Mouse (Mus musculus) erythroid progenitor cell, adult 5-6 weeks (primary cell): ENCODE results near the gene Tagln. TPM values are rescaled to one million over a fixed set of nuclear protein-coding genes. Genes with fewer than 3 reads are reported as not detected.

Experiments
- ATAC-seq: replicated peaks from 2 replicates; pipeline ENCODE4 v1.8.0; 2016; ENCODE audit warnings: moderate number of reproducible peaks, mild to moderate bottlenecking, moderate TSS enrichment, inconsistent platforms; ENCODE audit not compliant: poor library complexity, low FRiP score, severe bottlenecking
- total RNA-seq, 2 experiments: library from RNA; stranded (forward) in 1 of 2; stranded (reverse) in 1 of 2; fragments of 150-400 nt in 1 of 2; fragments of 186-747, 209-891 nt in 1 of 2; gene quantifications; 2 replicates each; pipeline versions ENCODE4 v1.2.3 to v1.2.4; 2015 to 2017; ENCODE audit warnings: low replicate concordance in 2 of 2

The Tagln gene
- total RNA-seq, 2 experiments from 2014 or later: not detected

DNA sequence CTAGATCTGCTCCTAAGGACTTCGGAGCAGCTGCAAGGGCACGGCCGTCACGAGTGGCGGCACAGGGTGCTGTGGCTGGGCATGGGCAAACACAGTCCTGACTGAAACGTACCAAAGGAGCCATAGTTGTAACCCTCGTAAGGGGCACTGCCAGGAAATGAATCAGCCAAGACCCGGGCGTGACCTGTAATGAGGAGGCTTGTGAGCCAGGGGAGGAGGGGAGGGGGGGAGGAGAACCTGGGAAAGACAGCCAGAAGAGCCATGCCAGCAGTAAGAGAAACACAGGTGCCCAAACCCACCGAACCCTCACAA, 11.0 kb upstream of the Tagln start:
- no peak for ATAC-seq

DNA sequence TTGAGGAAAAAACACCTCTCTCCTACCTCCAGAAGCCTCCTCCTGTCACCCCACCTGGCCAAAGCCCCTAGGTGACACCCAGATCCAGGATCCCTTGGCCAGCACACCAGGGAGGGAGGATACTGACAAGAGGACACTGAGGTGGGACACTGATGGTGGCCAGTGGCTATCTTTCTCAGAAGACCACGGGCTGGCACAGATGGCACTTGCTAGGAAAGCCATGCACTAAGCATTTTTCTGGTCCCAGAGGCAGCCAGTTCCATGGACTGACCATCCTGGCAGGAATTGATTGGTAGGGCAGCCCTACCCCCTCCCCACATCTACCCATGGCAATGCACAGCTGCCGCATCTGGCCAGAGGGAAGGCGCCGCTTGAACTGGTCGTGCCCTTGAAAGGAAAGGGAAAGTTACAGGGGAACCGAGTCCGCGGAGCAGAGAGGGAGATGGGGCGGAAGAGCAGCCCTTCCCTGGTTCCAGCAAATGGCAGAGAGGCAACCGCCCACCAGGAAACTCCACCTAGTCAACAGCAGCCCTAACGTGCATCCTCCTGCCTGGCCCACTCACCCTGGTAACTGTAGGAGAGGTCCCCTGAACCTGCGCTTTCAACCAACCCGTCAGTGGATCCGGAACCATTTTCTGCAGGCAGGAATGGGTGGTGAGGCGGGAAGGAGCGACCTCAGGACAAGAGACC, 10.5 kb upstream of the Tagln start:
- ATAC-seq: no peak

DNA sequence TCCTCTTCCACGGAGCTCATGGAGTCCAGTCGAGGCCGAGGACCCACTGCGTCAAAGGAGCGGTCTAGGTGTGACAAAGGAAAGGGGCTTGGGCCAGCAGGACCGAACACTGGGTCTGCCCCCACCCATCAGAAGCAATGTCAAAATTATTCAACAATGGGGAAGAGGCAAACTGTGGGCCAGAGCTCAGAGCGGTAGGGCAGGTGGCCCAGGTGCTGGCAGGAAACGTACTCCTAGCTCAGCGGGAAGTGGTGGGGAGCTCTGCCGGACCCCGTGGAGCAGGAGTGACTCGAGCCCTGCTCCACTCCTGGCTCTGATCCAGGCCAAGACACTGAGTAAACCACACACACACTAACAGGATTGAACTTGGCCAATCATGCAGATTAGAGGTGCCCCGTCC, 9.9 kb upstream of the Tagln start:
- no peak for ATAC-seq

DNA sequence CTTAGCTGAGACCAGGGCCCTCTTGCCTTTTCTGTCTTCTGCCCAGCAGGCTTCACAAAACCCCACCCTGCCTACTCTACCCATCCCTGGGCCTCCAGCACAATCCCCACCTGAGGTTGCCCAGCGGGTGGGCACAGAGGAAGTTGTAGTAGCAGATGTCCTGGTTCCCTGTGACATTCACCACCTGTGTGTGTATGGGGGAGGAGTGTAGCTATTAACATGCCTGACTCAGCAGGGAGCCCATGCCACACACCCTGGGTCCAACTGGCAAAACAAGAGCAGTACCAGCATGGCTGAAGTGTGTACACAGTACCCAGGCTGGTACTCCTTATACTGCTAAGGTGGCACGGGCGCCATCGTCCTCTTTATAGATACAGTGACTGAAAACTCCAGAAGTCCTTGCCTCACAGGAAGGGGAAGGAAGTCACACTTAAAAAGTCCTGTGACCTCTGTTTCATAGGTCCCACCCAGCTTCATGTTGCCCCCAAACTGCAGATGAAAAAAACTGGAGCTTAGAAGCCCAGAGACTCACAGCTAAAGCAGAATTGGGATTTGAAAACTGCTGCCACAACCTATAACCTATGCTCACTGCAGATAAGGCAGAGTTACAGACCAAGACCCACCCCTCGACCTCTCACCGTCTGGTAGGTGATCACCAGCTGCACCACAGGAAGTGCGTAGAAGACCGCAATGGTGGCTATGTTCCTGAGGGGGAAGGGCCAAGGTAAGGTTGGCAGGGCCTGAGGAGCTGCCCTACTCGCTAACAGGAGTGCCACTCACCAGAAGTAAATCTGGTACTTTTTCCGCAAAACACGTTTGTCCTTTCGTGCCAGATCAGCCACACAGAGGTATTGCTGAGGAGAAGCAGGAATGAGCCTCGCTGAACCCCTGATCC, 8.9 kb upstream of the Tagln start:
- ATAC-seq: no peak

DNA sequence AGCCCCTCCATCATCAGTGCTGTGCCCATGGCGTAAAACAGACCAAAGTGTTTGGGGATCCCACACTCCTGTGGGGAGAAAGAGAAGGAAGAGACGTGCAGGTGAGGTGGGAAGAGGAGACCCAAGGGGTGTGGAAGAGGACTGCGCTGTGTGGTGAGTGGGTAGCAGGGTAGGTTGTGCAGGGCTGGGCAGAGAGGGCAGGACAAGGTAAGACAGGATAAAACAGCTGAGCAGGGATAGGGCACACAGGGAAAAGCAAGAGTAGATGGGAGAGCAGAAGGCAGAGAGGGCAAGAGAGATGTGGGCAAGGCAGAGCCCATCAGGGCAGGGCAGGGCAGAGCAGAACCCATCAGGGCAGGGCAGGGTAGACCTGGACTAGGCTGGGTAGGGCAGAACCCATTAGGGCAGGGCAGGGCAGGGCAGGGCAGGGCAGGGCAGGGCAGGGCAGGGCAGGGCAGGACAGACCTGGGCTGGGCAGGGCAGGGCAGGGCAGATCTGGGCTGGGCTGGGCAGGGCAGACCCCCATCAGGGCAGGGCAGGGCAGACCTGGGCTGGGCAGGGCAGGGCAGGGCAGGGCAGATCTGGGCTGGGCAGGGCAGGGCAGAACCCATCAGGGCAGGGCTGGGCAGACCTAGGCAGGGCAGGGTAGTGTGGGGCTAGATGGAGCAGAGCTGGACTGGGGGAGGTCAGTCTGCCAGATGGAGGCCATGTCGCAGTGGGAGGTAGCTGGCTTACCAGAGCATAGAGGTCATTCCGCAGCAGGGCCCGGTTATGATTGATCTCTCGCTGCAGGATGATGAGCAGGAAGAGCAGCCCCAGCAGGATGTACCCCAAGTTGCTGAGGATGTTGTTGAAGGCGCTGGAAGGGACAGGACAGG, 8.0 kb upstream of the Tagln start:
- no peak for ATAC-seq

DNA sequence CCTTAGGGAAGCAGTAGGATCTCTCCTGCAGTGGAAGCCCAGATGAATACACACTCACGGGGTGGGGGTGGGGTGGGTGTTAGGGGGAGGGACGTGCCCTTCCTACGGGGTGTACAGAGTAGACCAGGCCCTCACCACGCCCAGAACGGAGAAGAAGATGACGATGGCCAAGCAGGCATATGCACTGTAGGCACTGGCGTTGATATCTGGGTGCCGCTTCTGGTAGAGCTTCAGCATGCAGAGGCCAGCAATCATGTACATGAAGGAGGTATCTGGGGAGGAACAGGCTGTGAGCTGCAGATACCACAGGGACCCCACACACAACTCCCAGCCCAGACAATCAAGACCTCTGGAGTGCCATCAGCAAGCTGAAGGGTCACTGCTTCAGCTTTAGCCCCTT, 7.1 kb upstream of the Tagln start:
- ATAC-seq: no peak

DNA sequence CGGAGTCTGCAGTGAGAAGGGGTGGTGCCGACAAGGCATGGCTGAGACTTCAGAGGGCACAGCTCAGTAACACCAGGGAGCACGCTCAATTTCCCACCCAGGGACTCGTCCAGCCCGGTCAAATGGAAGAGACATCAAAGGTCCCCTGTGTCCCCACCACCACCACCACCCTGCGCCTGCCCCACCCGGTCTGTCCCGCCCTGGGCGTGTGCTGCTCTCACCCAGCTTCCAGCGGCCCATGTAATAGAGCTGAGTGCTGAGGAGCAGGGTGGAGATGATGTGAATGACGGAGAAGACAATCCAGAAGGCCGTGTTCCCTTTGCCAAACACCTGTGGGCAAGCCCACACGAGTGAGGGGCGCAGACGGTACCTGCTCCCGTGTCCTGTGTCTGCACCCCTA, 6.6 kb upstream of the Tagln start:
- no peak for ATAC-seq

DNA sequence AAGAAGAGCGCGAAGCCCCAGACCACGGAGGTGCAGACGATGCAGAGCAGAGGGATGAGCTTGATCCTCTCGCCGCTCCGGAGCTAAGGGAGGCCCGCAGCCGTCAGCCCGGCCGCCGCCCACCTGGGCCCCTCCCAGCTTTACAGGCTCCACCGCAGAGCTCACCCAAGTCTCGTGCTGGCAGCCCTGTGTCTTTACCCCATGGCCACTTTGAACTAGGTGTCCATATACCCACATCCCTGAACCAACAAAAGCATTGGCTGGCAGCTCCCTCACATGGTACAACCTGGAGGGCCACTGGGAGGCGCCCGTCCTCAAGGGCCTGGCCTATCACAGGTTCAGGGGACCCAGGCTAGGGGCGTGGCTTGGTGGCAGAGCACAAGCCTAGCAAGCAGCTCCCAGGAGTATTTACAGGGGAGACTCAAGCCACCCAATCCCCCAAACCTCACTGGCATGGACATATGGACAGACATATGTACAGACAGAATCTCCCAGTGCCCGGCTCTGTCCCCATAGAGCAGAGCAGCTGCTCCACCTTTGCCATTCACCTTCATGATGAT, 5.6 kb upstream of the Tagln start:
- ATAC-seq: 0 out of 2 replicates have a peak, but pooled peaks have one; percentile 36

DNA sequence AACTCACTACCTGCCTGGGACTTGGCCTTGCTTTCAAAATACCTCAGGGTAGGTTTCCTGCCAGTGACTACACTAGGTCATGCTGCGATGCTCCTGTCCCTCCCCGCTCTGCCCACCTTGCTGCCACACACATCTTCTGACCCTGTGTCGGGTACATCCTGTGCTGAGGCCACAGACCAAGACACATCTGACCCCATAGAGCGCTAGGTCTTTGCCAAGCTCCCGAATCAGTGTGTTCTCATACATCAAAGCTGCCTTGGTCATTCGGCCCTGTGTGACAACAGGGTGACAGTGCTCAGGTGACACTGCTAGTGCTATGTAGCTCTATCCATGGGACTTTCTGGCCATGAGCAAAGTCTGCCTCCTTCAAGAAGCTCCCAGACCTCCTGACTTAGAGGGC, 3.9 kb upstream of the Tagln start:
- ATAC-seq: no peak

DNA sequence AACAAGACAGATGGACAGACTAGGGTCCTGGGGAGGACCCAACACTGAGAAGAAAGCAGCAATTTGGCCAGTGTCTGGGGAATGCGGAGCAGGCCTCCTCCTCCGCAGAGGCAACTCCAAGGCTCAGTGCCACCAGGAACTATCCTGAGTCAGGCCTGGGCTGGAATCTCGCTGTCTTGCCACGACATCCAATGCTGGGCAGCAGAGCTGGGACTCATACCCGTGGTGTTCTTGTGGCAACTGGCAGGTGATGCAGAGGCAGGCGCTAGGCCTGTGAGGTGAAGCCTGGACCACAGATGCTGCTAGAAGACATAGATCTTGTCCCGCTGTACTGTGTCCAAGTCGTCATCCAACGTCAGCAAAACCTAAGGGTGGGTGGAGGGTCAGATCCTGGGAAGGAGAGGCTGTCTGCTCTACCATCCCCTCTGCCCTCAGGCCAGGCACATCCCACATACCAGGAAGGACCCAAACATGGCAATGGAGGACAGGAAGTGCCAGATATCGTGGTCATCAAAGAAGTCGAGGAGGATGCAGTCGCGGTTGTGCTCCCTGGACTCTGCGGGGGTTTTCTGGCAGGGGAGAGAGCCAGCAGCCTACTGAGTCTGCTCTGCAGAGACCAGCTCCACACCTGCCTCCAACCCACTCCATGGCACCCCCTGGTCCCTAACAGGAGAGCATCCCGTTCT, 3.2 kb upstream of the Tagln start:
- ATAC-seq: no peak

DNA sequence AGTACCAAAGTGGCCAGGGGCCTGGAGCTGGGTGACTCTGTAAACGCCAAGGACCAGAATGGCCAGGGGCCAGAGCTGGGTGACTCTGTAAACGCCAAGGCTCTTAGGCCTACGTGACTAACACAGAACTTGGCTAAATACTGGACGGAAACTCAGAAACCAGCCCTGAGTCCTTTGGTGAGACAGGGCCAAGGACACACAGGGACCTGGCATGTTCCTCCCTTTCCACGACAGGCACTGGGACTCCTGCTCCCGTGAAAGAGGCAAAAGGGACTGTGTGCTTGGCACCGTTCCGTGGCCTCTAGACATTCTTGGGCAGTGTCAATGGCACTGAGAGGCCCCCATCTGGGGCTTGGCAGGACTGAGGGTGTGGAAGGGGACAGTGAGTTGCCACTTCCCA, 2.2 kb upstream of the Tagln start:
- ATAC-seq: no peak

DNA sequence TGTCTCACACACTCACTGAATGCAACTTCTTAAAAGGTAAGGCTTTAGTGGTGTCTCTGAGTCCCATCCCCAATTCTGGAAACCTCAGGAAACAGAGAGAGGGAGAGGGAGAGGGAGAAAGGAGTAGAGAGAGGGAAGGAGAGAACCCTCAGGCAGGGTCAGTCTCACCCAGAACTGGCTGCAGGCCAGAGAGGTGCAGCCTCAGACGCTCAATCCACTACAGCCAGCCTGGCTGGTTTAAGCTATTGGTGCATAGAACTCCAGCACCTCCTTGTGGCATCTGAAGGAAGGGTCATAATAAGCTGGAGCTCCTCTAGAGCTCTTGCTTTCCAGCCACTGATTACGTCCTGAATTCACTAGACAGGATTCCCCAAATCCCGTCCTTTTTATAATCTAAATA, 1.0 kb upstream of the Tagln start:
- no peak for ATAC-seq

DNA sequence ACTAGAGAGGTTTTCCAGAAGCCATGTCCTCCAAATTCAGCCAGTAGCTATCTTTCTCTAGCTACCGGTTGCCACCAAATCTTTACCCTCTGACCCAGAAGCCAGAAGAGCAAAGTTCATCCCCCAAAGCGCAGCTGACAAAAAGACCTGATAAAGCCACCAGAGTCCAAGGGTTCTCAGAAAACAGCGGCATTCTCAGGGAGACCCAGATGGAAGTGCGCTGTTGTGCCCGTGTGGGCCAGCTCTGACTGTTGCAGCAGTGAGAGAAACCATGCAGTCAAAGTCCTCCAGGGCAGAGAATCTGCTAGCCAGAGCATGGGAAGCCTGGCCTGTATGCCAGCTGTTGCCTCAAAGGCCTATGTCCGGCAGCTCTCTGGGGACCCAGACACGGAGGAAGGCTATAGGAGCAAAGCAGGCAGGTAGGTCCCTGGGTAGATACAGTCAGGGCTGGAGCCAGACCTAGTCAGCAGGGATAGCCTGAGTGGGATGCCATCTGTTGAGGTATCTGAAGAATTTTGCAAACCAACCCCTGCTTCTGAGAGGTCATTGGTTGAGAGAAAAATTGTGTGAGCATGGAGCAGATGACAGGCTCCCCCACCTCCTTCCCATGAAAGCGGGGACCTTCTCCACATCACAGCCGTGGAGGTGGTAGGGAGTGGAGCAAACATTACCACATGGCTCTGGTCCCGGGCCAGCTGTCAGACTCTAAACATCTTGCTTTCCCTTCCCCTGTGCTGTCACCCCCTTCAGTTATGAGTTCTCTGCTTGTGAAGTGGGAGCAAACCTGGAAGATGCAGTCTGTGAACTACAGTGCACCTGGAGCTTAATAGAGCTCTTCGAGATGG, 3.1 kb downstream of the Tagln start:
- ATAC-seq: no peak

DNA sequence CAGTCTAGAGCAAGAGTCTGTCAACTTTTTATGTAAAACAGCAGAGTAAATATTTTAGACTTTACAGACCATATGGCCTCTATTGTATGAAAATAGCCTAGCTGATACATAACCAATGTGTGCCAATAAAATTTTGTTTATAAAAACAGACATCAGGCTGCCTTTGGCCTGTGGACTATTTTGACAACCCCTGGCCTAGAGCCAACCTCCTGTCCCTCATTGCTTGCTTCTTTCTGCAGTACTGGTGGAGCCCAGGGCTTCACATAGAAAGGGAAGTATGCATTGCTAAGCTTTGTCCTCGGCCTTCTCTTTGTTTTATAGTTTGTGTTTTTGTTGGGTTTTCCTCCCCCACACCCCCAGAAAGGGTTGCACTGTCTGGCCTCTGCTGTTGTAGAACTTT, 3.9 kb downstream of the Tagln start:
- ATAC-seq: no peak

DNA sequence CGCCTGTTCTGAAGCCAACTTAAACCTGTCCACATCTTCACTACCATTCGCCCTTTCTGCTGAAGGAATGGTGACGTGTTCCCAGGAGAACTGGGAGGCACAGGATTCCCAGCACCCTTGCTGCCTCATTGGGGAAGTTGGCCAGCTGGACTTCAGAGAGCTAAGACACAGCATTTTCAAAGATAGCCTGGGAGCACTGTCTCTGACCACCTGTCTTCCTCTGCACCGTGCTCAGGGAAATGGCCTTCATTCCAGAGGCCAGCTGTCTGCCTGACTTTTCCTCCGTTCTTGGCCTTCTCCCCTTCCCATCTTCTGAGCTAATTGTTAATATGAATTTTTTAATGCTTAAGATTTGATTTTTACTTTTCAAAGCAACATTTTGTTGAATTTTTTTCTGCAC, 6.6 kb downstream of the Tagln start:
- ATAC-seq: no peak

DNA sequence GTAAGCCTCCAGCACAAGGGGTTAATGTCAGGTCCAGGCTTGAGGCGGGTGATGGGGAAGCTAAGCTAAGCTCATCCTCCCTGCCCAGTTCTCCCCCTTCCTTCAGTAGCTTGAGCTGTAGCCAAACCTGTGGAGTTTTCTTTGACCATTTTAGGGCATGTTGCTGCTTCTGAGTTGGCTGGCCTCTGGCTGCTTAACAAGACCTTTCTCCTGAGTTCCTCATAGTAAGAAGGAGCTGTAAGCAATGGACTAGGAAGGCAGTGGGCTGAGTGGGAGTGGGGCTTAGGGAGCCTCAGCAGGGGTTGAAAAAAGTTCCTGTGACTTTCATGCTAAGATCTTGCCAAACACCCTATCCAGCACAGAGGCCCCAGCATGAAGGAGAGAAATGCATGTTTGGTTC, 16.0 kb downstream of the Tagln start:
- no peak for ATAC-seq

DNA sequence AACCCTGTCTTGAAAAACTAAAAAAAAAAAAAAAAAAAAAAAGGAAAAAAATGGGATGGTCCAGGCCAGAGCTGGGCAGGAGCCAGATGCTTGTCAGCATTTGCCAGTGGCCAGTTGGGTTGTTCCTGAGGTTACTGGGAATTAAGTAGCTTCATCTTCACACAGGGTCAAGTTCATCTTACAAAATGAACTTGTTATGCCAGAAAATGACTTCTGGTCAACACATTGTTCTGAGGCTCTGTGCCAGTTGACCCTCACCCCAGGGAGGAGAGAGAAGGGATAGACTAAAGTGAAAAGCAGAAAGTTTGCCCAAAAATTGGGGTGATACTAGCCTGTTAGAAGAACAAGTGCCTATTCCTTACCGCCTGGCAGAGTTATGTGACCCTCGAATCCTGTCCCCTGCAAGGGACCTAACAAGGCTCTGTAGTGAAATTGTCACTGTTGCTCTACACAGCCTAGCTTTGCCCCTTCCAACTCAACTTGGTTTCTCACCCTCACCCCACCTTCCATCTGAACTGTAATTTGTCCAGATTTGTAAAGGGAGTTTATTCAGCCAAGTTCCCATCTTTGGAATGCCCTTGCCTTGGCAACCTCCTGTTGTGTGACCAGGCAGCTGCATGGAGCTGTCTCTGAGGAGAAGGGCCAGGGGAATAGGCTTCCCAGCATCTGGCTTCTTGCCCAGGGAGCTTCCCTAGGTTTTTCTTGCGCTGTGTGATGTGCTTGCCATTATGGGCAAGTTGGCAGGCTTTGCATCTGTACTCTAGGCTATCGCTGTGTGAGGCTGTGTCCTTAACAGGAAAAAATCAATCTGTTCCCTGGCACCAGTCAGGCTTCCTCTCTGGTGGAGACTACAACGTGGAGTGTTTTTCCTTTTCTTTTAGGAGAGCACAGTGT, 18.6 kb downstream of the Tagln start:
- ATAC-seq: no peak

DNA sequence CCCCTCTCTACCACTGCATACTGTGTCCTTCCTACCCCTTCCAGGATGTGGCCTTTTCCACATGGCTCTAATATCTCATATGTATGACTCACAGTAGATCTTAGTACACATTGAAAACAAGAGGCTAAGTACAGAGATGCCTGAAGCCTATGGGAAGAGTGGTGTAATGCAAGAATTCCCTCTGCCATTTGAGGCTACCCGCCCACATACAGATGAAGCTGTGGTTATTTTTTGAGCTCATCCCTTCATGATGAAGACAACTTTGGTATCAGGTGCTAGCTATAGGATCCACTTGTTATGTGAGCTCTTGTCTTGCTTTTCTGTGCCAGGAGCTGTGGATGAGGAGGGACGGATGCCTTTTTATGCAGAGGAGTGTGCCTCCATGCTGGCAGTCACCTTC, 20.2 kb downstream of the Tagln start:
- ATAC-seq: no peak
